Mouse (Mus musculus) B cell, adult 2 months (primary cell): ENCODE results near the gene Gpr162.
"Not testable (repeated sequence)": the region's sequence is repeated elsewhere in the genome, so short reads cannot be mapped to it uniquely, and the experiment has no call there.

Experiments
- DNase-seq, 2 experiments: peaks; one replicate each; pipeline ENCODE4 v3.0.0; 2022

The Gpr162 gene

DNA sequence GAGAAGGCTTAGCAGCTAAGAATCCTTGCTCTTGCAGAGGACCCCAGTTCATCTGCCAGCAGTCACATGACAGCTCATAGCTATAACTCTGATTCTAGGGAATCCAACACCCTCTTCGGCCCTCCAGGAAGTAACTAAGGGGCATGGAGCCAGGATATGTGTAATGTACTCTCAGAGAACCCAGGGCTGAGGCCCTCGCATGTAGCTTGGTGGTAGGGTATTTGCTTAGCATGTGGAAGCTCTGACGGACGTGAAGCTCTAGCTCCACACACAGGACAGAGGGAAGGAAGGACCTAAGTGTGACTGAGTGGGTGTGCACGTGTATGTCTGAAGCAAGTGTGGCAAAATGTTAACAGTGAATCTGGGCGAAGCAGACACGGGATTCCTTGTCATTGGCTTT is 27.4 kb downstream of the Gpr162 start:
- no peak for DNase-seq

DNA sequence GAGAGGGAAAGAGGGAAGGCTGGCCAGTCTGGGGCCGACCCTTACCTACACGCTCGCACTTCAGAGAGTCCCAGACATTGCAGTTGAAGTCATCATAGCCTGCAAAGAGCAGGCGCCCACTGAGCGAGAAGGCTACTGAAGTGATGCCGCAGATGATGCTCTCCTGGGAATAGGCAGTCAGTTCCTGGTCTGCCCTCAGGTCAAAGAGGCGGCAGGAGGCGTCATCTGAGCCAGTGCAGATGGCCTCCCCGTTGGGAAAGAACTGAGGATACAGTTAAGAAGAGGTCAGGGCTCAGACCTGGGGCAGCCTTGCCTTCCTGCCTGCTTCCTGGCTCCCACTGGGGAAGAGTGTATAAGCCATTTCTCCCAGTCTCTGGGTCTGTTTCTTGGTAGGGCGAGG is 28.3 kb downstream of the Gpr162 start:
- DNase-seq = no peak

GRCm38 (mm10) chr6:124834512-124835081 is 29.2 kb downstream of the Gpr162 start:
- no peak for DNase-seq

DNA sequence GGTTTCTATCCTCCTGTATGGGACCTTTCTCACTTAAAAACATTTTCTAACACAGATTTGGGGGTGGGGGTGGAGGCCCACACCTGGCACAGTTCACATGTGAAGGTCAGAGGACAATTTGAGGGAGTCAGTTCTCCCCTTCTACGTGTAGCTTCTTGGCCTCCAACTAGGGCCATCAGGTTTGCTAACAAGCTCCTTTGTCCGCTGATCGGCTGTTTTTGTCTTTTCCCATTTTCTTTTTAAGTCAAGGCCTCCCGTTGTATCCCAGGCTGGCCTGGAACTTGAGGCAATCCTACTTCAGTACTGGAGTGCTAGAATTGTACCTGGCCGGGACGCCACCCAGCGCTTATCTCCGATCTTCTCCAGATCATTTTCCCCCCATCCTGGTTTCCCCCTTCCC is 32.1 kb downstream of the Gpr162 start:
- DNase-seq = no peak

- not testable (repeated sequence) for DNase-seq
Observed at GRCm38 (mm10) chr6:124831199-124831598, 32.6 kb downstream of the Gpr162 start.

- DNase-seq = peak; percentile 88 to 90
Observed at GRCm38 (mm10) chr6:124829799-124830700, 33.7 kb downstream of the Gpr162 start.

- DNase-seq = peak; percentile 96
Observed at GRCm38 (mm10) chr6:124828868-124829798, 34.6 kb downstream of the Gpr162 start, which contains the start of the genes Usp5 and Cdca3. Gene Usp5 (minus strand): TSS chr6:124829484. Gene Cdca3 (plus strand): TSS chr6:124829547.

GRCm38 (mm10) chr6:124828101-124828592 is 35.6 kb downstream of the Gpr162 start:
- peak in 1 of 2 experiments; percentile 4 for DNase-seq

DNA sequence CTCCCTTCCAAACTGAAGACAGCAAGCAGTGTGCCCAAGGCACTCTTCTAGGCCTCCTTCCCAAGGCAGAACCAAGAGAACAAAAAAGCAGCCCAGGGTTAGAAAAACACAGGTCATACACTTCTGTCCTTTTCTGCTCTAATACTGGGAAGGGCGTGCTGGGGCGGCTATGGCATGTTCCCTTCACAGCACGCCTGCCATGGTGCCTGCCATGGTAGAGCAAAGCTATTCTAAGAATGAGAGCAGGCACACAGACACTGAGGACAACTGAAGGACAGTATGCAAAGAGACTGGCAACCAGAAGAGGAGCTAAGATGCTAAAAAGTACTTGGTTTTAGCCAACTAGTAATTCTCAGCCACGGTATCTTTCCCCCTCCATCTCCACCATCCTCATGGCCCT is 41.7 kb downstream of the Gpr162 start:
- no peak for DNase-seq

GRCm38 (mm10) chr6:124820891-124821290 is 42.9 kb downstream of the Gpr162 start:
- DNase-seq = no peak

DNA sequence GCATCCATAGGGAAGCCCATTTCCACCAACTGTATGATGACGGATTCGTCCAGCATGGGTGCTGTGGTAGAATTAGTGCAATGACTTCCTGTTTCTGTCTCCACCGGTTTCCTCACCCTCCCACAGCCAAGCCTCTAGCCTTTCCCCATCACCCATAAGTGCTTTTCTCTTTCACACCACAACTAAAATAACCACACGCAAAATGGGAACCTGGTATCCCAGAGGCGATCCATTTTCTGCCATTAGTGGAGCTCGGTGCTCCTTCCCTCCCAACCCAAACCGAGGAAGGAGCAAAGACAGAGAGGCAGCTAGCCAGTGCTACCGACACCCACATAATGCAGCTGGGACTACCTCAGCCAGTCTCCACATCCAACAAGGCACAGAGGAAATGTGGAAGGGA is 45.8 kb downstream of the Gpr162 start:
- no peak for DNase-seq

GRCm38 (mm10) chr6:124817563-124817962 is 46.2 kb downstream of the Gpr162 start:
- no peak for DNase-seq

DNA sequence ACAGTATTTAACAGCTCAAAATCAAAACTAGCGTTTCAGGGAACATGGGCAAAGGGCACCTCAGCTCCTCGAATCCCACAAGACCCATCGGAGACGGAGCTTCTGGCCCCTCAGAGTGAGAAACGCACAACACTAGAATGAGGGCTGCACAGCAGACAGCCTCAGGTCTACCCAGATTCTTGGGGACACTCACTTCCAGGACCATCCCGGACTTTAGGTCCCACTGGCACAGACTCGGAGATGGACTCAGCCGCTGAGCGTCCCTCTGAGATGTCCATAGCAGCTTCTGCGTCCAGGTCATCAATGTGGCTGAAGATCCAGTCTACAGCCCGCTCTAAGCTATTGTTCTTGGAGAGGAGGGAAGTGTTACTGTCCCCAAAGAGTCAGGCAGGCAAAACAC is 46.7 kb downstream of the Gpr162 start:
- no peak for DNase-seq

DNA sequence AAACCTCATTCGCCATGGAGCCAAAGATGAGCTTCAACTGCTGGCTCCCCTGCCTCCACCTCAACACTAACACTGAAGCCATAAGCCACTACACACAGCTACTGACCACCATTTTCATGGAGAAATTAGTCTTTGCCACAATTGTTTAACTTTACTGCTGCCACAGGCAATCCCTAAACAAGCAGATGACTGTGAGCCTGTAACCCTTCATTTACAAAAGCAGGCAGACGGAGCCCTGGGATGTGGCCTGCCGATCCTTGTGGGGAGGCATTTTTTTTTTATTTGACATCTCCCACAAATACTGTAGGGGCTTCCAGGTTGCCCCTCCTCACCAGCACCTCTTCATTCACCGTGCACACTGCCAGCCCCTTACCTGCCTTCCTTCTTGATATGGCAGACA is 47.2 kb downstream of the Gpr162 start:
- no peak for DNase-seq

DNA sequence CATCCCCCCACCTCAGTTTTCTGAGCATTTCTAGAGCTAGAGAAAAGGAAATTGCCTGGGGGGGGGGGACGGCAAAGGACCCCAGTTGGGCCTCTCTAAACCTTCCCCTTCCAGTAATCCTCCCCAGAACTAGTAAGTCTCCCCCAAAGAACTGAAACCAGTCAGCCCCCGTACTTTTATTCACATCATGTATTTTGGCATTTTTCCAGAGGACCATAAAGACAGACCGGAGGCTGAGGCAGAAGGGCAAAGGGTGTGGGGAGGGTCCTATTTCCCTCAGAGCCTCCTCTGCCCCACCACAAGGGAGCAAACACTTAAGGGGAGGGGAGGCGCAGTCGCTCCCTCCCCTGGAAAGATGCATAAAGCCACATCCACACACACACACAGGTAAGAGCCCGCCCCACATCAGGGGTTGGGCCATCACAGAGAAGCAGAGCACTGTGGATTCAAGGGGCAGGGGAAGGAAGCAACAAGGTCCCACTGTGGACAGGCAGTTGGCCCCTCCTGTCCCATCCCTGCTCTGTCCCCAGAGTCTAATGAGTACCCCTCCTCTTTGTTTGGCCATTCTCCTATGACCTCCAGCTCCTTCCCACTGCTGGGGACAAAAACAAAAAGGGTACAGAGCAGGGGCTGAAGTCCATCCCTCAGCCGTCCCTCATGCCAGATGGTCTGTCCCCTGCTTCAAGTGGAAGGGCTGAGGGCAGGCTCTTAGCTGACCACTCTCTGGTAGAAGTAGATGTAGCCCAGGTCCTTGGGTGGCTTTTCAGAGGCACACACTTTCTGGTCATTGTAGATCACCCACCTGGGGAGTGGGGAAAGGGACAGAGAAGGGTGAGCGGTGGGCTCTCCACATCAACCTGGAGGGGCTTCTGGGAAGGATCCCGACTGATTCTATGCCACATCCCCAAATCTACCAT is 48.7 kb downstream of the Gpr162 start:
- DNase-seq = no peak

- DNase-seq = no peak
Observed at GRCm38 (mm10) chr6:124814448-124814847, 49.3 kb downstream of the Gpr162 start.

DNA sequence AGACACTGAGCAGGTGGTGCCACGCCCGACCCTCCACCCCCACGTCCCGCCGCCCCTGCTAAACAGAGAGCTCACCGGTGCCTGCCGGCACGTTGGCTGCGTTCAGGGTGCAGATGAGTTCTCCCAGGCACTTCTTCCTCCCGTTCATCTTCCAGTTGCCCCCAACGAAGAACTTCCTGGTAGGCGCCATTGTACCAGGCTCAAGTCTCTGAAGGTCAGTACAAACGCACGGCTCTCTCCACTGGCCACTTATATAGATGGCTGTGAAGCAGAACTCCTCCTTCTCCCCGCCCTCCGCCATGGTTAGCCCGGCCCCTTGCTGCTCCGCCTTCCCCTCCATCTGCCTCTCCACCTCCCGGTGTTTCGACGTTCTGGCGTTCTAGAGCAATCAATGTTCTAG is 49.9 kb downstream of the Gpr162 start, which contains the start of gene Tpi1:
Gene Tpi1 (minus strand): TSS at position 364 of the 400 bp plus-strand sequence.
- peak; percentile 81 to 83 for DNase-seq

GRCm38 (mm10) chr6:124813496-124813895 is 50.3 kb downstream of the Gpr162 start:
- DNase-seq = peak; percentile 58 to 60

GRCm38 (mm10) chr6:124812848-124813247 is 50.9 kb downstream of the Gpr162 start:
- DNase-seq = no peak

DNA sequence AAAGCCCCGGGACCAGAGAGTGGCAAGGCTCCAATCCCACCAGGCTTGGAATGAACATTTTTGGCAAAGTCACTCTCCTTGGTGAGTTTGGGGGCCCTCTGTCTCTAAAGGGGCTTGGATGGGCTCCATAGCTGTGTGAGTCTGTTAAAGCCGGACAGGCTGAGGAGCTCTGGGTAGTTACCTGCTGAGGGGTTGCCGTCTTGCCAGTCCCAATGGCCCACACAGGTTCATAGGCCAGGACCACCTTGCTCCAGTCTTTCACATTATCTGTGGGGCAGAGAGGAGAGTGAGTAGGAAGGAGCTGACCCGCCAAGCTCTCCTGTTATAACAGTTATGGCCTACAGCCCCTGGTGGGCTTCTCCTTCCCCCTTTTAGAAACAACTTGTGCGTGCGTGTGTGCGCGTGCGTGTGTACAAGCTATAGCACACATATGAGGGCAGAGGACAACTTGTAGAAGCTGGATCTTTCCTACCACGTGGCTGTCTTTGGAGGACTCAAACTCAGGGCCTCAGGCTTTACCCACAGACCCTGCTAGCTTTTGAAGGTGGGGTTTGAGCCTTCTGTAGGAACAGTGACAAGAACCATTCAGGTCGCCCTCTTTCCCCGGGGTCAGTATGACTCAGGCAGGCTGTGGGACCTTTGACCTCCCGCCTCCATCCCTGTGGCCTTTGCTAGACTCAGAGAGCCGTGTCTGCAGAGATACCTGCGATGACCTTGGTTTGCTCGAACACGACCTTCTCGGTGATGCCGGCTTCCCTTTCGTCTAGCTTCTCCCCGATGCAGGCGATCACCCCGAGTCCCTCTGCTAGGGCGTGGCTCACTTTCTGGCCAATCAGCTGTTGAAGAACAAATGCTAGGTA is 51.9 kb downstream of the Gpr162 start:
- DNase-seq = no peak

DNA sequence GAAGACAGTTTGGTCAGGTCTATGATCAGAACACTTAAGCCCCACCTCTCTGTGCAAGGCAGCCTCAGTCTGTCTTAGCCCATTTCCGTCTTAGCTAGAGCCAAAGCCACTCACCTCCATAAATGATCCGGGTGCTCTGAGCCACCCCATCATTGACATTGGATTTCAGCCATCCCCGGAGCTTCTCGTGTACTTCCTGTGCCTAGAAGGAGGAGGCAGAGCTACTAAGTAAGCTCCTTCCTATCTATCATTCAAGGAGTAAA is 52.4 kb downstream of the Gpr162 start:
- DNase-seq = no peak
